ENCODE assay signal across 8 mouse cellular contexts in the genomic region with DNA sequence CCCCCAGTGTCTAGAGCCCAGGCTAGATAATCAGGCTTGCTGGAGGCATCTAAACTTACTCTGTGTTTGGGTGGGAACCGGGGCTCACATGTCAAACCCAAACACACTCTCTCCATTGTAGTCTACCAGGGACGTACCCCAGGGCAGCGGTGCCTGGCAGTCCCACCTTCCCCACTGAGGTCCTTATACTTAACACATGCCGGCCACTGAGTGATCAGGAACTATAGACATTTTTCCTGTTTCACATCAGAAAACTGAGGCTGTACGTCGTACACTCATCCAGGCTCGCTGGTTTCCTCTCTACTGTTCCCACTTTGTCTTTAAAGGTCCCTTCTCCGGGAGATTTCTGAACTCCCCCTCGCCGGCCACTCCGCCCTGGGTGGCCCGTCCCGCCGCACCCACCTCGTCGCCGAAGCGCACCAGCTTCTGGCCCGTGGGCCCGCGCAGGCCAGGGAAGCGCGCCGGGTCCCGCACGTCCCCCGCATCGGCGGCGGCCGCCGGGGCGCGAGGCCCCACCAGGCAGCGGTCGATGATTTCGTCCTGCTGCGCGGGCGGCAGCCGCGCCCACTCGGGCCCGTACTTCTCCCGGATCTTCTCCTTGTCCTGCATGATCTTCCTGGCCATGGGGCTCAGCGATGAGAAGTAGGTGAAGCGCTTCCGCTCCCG. TPM values are rescaled to one million over a fixed set of nuclear protein-coding genes. Genes with fewer than 3 reads are reported as not detected.
DNase-seq lines count a peak whose midpoint lies in the region; ATAC-seq and TF ChIP-seq lines count a peak whose summit lies in the region.

No protein-coding gene starts in this region.

- in situ Hi-C loops in ES-E14 (cut with MboI; ENCODE audit: low sequenced_read_pairs in 2 of 2, unreplicated experiment in 2 of 2) = no loop called here

- H3K27me3 ChIP-seq in embryonic facial prominence, embryonic 13.5 days = no peaks in the 10 kb centered on the region
- H3K27me3 ChIP-seq in hindbrain, embryonic 15.5 days = no peaks in the 10 kb centered on the region
- no peaks in the 10 kb centered on the region for H3K27me3 ChIP-seq in midbrain, embryonic 11.5 days (ENCODE audit: control insufficient read depth, insufficient read depth, low read length)

- H3K36me3 ChIP-seq in ES-E14 (ENCODE audit: control insufficient read depth, insufficient read depth, low read length, poor library complexity, severe bottlenecking) = no peaks in the 10 kb centered on the region
- peaks cover 4% of the 10 kb centered on the region; the same call in 1 of the 2 replicates for H3K36me3 ChIP-seq in embryonic facial prominence, embryonic 13.5 days
- no peaks in the 10 kb centered on the region for H3K36me3 ChIP-seq in hindbrain, embryonic 15.5 days
- H3K36me3 ChIP-seq in midbrain, embryonic 11.5 days (ENCODE audit: control insufficient read depth, insufficient read depth, low read length) = no peaks in the 10 kb centered on the region

- peaks cover 0 to 2% of the 10 kb centered on the region in 2 experiments; a peak in 2 of 4 replicates for H3K4me1 ChIP-seq in ES-E14 (ENCODE audit: control insufficient read depth in 2 of 2, insufficient read depth in 2 of 2, low read length in 2 of 2, poor library complexity in 1 of 2)
- peaks cover 43% of the 10 kb centered on the region for H3K4me1 ChIP-seq in embryonic facial prominence, embryonic 13.5 days
- peaks cover 52% of the 10 kb centered on the region for H3K4me1 ChIP-seq in hindbrain, embryonic 15.5 days (replicated peaks)
- H3K4me1 ChIP-seq in midbrain, embryonic 11.5 days (ENCODE audit: control insufficient read depth, insufficient read depth, low read length) = peaks cover 14% of the 10 kb centered on the region

- H3K9me3 ChIP-seq in ES-E14 (ENCODE audit: control insufficient read depth, insufficient read depth, low read depth, low read length) = no peaks in the 10 kb centered on the region
- H3K9me3 ChIP-seq in embryonic facial prominence, embryonic 13.5 days = no peaks in the 10 kb centered on the region
- H3K9me3 ChIP-seq in hindbrain, embryonic 15.5 days = no peaks in the 10 kb centered on the region
- H3K9me3 ChIP-seq in midbrain, embryonic 11.5 days (ENCODE audit: control insufficient read depth, low read length) = no peaks in the 10 kb centered on the region

- peak; percentile 38 for DNase-seq in kidney, adult 18-20 months
- no peak for DNase-seq in kidney, postnatal 10 days
- peak; percentile 4 for DNase-seq in ES-E14 (ENCODE audit: low read depth, low spot score)
- peak; percentile 93 for DNase-seq in midbrain, embryonic 11.5 days (ENCODE audit: low spot score, missing footprints)
- DNase-seq in layer of hippocampus, adult 11-12 months (ENCODE audit: low spot score) = no peak

- WGBS in embryonic facial prominence, embryonic 13.5 days = under 1% methylated on average over 49 of the region's 49 CpGs
- WGBS in hindbrain, embryonic 15.5 days = under 1% methylated on average over 48 of the region's 49 CpGs
- WGBS in midbrain, embryonic 11.5 days = under 1% methylated on average over 42 of the region's 49 CpGs

- ATAC-seq in embryonic facial prominence, embryonic 13.5 days (ENCODE audit: insufficient number of reproducible peaks, insufficient read depth, low FRiP score, low TSS enrichment, low read depth) = peak; percentile 11; the same call in 1 of the 2 replicates
- peak; percentile 42 for ATAC-seq in hindbrain, embryonic 15.5 days (ENCODE audit: low FRiP score, low read depth)
- peak; percentile 66 for ATAC-seq in midbrain, embryonic 11.5 days (ENCODE audit: low FRiP score)
- ATAC-seq in megakaryocyte progenitor cell, adult 5-6 weeks (replicated peaks; ENCODE audit: poor library complexity) = no peak; the same call in 1 of the 2 replicates

- peak overlapping the region; percentile 92 to 97 for H3K4me3 ChIP-seq in ES-E14 (ENCODE audit: insufficient read depth in 1 of 2, low read depth in 1 of 2, low read length in 2 of 2, poor library complexity in 1 of 2, severe bottlenecking in 1 of 2)
- H3K4me3 ChIP-seq in embryonic facial prominence, embryonic 13.5 days = peak overlapping the region; percentile 85
- peak overlapping the region; percentile 84 for H3K4me3 ChIP-seq in hindbrain, embryonic 15.5 days
- peak overlapping the region; percentile 81 for H3K4me3 ChIP-seq in midbrain, embryonic 11.5 days (ENCODE audit: low read depth, low read length)

- H3K27ac ChIP-seq in ES-E14 (ENCODE audit: insufficient read depth, low read depth, low read length, poor library complexity, severe bottlenecking) = no peak overlapping the region
- peak overlapping the region; percentile 89 for H3K27ac ChIP-seq in embryonic facial prominence, embryonic 13.5 days
- H3K27ac ChIP-seq in hindbrain, embryonic 15.5 days (replicated peaks) = peak overlapping the region; percentile 89
- H3K27ac ChIP-seq in midbrain, embryonic 11.5 days (ENCODE audit: low read depth, low read length) = peak overlapping the region; percentile 30

- H3K4me2 ChIP-seq in embryonic facial prominence, embryonic 13.5 days = peak overlapping the region; percentile 83
- peak overlapping the region; percentile 78 for H3K4me2 ChIP-seq in hindbrain, embryonic 15.5 days
- peak overlapping the region; percentile 78 for H3K4me2 ChIP-seq in midbrain, embryonic 11.5 days

- peak overlapping the region; percentile 73 for H3K9ac ChIP-seq in ES-E14 (ENCODE audit: insufficient read depth, low read depth, low read length, poor library complexity, severe bottlenecking)
- peak overlapping the region; percentile 92 for H3K9ac ChIP-seq in embryonic facial prominence, embryonic 13.5 days
- peak overlapping the region; percentile 86 for H3K9ac ChIP-seq in hindbrain, embryonic 15.5 days
- peak overlapping the region; percentile 86 for H3K9ac ChIP-seq in midbrain, embryonic 11.5 days (ENCODE audit: low read length)

TF ChIP-seq in ES-E14, 5 proteins besides CTCF, POLR2A, EP300 and RAD21:
- TF ChIP-seq ZC3H11A (IDR thresholded peaks at IDR 0.05; ENCODE audit: borderline replicate concordance, low read depth, low read length) (no peak), HCFC1 (IDR thresholded peaks at IDR 0.05; ENCODE audit: borderline replicate concordance, insufficient read depth, low read length) (0 out of 2 replicates have a peak, but pooled peaks have one; percentile 22), MAFK (IDR thresholded peaks at IDR 0.05; ENCODE audit: insufficient read depth, low read depth, low read length) (no peak), CHD2 (IDR thresholded peaks at IDR 0.05; ENCODE audit: low read depth, low read length) (no peak), ZNF384 (IDR thresholded peaks at IDR 0.05; ENCODE audit: low read depth, low read length) (no peak)

RNA-seq across cellular contexts. Expression of a gene that starts 0.6 kb away (rescaled TPM):
- total RNA-seq in ES-E14 (2012; rRNA removed) = 7.5 and 8.1 TPM in 2 replicates
- polyA plus RNA-seq in embryonic facial prominence, embryonic 13.5 days (2015; fragmentation: Nextera tagmentation; extraction: Ambion mirVana) = 29.0 and 29.9 TPM in 2 replicates
- 21.0 and 23.8 TPM in 2 replicates for polyA plus RNA-seq in hindbrain, embryonic 15.5 days (2015; fragmentation: Nextera tagmentation; extraction: Ambion mirVana)
- polyA plus RNA-seq in midbrain, embryonic 11.5 days (2014; fragmentation: Nextera tagmentation; extraction: Ambion mirVana) = 17.4 and 21.2 TPM in 2 replicates
- total RNA-seq in megakaryocyte progenitor cell, adult 5-6 weeks (2015) = 6.3 and 7.0 TPM in 2 replicates
- 3.0 and 3.1 TPM in 2 replicates for total RNA-seq in megakaryocyte progenitor cell, adult 5-6 weeks (2017)

RNA-seq across cellular contexts. Expression of a gene that starts 59.2 kb away (rescaled TPM):
- 74.8 and 108 TPM in 2 replicates for total RNA-seq in ES-E14 (2012; rRNA removed)
- 39.5 and 39.6 TPM in 2 replicates for polyA plus RNA-seq in embryonic facial prominence, embryonic 13.5 days (2015; fragmentation: Nextera tagmentation; extraction: Ambion mirVana)
- polyA plus RNA-seq in hindbrain, embryonic 15.5 days (2015; fragmentation: Nextera tagmentation; extraction: Ambion mirVana) = 61.8 and 66.1 TPM in 2 replicates
- polyA plus RNA-seq in midbrain, embryonic 11.5 days (2014; fragmentation: Nextera tagmentation; extraction: Ambion mirVana) = 61.5 and 62.7 TPM in 2 replicates
- 49.9 and 51.7 TPM in 2 replicates for total RNA-seq in megakaryocyte progenitor cell, adult 5-6 weeks (2015)
- 52.1 and 52.3 TPM in 2 replicates for total RNA-seq in megakaryocyte progenitor cell, adult 5-6 weeks (2017)

RNA-seq across cellular contexts. Expression of a gene that starts 59.4 kb away (rescaled TPM):
- total RNA-seq in ES-E14 (2012; rRNA removed) = 25.1 and 28.3 TPM in 2 replicates
- 27.0 and 30.1 TPM in 2 replicates for polyA plus RNA-seq in embryonic facial prominence, embryonic 13.5 days (2015; fragmentation: Nextera tagmentation; extraction: Ambion mirVana)
- 35.6 and 40.2 TPM in 2 replicates for polyA plus RNA-seq in hindbrain, embryonic 15.5 days (2015; fragmentation: Nextera tagmentation; extraction: Ambion mirVana)
- polyA plus RNA-seq in midbrain, embryonic 11.5 days (2014; fragmentation: Nextera tagmentation; extraction: Ambion mirVana) = 31.1 and 33.0 TPM in 2 replicates
- total RNA-seq in megakaryocyte progenitor cell, adult 5-6 weeks (2015) = 10.1 and 13.3 TPM in 2 replicates
- total RNA-seq in megakaryocyte progenitor cell, adult 5-6 weeks (2017) = 4.0 and 5.8 TPM in 2 replicates

Comparison
In these comparisons a context has a peak if more than half of its experiments do, and no peak if none do; other contexts are left out.
1. DNase-seq: peak in kidney, adult 18-20 months (single experiment), ES-E14 (single experiment) and midbrain, embryonic 11.5 days (single experiment); none in kidney, postnatal 10 days (single experiment) and layer of hippocampus, adult 11-12 months (single experiment).
2. Peak in every context shown above with its lines, with median percentiles within 50 percentile points of each other: H3K4me3 ChIP-seq, H3K9ac ChIP-seq and H3K4me2 ChIP-seq.